Mouse (Mus musculus): ENCODE results near the gene Rab44. TPM values are rescaled to one million over a fixed set of nuclear protein-coding genes. Genes with fewer than 3 reads are reported as not detected.

Gene Rab44
- polyA plus RNA-seq, 1 experiment from 2014 or later, result not detected

DNA sequence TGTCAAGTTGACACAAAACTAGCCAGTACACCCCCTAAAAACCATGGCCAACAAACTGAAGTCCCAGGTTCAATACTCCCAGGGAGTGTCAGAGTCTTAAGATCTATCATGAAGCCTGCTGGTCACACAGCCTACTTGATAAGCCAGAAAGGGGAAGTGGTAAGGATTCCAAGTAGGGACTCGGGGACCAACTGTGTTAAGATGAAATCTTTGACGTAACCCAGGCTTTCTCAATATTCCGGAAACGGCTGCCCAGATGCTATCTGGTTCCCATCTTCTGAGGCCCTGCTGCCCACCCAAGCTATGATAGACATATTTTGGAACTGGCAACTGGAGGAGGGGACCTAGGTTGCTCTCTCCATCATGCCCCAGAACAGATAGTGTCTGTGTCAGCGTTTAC is 2.6 kb upstream of the Rab44 start:
- ATAC-seq, result no peak
- 87% methylated on average over 5 of the region's 5 CpGs for WGBS
- H3K36me3 ChIP-seq, result no peaks in the 10 kb centered on the region
- H3K4me2 ChIP-seq (replicated peaks), result no peak overlapping the region
- no peaks in the 10 kb centered on the region for H3K27me3 ChIP-seq
- no peak overlapping the region for H3K27ac ChIP-seq
- H3K9me3 ChIP-seq, result no peaks in the 10 kb centered on the region
- H3K9ac ChIP-seq (replicated peaks), result no peak overlapping the region
- no peak overlapping the region for H3K4me3 ChIP-seq (replicated peaks)
- H3K4me1 ChIP-seq (replicated peaks), result no peaks in the 10 kb centered on the region

GRCm38 (mm10) chr17:29116023-29116422 is 2.1 kb downstream of the Rab44 start:
- WGBS, result 79% methylated on average over 12 of the region's 12 CpGs
- H3K9ac ChIP-seq (replicated peaks), result no peak overlapping the region
- no peaks in the 10 kb centered on the region for H3K36me3 ChIP-seq
- H3K27me3 ChIP-seq, result no peaks in the 10 kb centered on the region
- H3K4me1 ChIP-seq (replicated peaks), result no peaks in the 10 kb centered on the region
- H3K4me3 ChIP-seq (replicated peaks), result no peak overlapping the region
- H3K27ac ChIP-seq, result no peak overlapping the region
- no peak for ATAC-seq
- no peaks in the 10 kb centered on the region for H3K9me3 ChIP-seq
- H3K4me2 ChIP-seq (replicated peaks), result no peak overlapping the region

GRCm38 (mm10) chr17:29117006-29117648 is 3.2 kb downstream of the Rab44 start:
- Histone ChIP-seq H3K4me2 (replicated peaks) (no peak overlapping the region), H3K4me3 (replicated peaks) (no peak overlapping the region), H3K27me3 (no peaks in the 10 kb centered on the region), H3K36me3 (no peaks in the 10 kb centered on the region), H3K9me3 (no peaks in the 10 kb centered on the region), H3K9ac (replicated peaks) (no peak overlapping the region), H3K4me1 (replicated peaks) (no peaks in the 10 kb centered on the region), H3K27ac (no peak overlapping the region)
- ATAC-seq, result no peak
- 83% methylated on average over 8 of the region's 8 CpGs for WGBS

- H3K9me3 ChIP-seq, result no peaks in the 10 kb centered on the region
- H3K9ac ChIP-seq (replicated peaks), result no peak overlapping the region
- no peak for ATAC-seq
- no peaks in the 10 kb centered on the region for H3K36me3 ChIP-seq
- 74% methylated on average over 5 of the region's 5 CpGs for WGBS
- no peaks in the 10 kb centered on the region for H3K4me1 ChIP-seq (replicated peaks)
- no peaks in the 10 kb centered on the region for H3K27me3 ChIP-seq
- no peak overlapping the region for H3K27ac ChIP-seq
- H3K4me2 ChIP-seq (replicated peaks), result no peak overlapping the region
- H3K4me3 ChIP-seq (replicated peaks), result no peak overlapping the region
Observed at GRCm38 (mm10) chr17:29118057-29118456, 4.1 kb downstream of the Rab44 start.

GRCm38 (mm10) chr17:29120666-29121065 is 6.7 kb downstream of the Rab44 start:
- 49% methylated on average over 12 of the region's 12 CpGs for WGBS
- H3K36me3 ChIP-seq, result no peaks in the 10 kb centered on the region
- H3K9me3 ChIP-seq, result no peaks in the 10 kb centered on the region
- no peak for ATAC-seq
- no peak overlapping the region for H3K9ac ChIP-seq (replicated peaks)
- H3K4me2 ChIP-seq (replicated peaks), result no peak overlapping the region
- H3K4me3 ChIP-seq (replicated peaks), result no peak overlapping the region
- H3K4me1 ChIP-seq (replicated peaks), result no peaks in the 10 kb centered on the region
- H3K27ac ChIP-seq, result no peak overlapping the region
- no peaks in the 10 kb centered on the region for H3K27me3 ChIP-seq

- H3K27me3 ChIP-seq, result no peaks in the 10 kb centered on the region
- H3K36me3 ChIP-seq, result no peaks in the 10 kb centered on the region
- WGBS, result 85% methylated on average over 6 of the region's 6 CpGs
- H3K27ac ChIP-seq, result no peak overlapping the region
- H3K4me2 ChIP-seq (replicated peaks), result no peak overlapping the region
- no peak overlapping the region for H3K4me3 ChIP-seq (replicated peaks)
- no peak for ATAC-seq
- H3K9ac ChIP-seq (replicated peaks), result no peak overlapping the region
- H3K4me1 ChIP-seq (replicated peaks), result no peaks in the 10 kb centered on the region
- no peaks in the 10 kb centered on the region for H3K9me3 ChIP-seq
Observed at GRCm38 (mm10) chr17:29122817-29123216, 8.9 kb downstream of the Rab44 start.

DNA sequence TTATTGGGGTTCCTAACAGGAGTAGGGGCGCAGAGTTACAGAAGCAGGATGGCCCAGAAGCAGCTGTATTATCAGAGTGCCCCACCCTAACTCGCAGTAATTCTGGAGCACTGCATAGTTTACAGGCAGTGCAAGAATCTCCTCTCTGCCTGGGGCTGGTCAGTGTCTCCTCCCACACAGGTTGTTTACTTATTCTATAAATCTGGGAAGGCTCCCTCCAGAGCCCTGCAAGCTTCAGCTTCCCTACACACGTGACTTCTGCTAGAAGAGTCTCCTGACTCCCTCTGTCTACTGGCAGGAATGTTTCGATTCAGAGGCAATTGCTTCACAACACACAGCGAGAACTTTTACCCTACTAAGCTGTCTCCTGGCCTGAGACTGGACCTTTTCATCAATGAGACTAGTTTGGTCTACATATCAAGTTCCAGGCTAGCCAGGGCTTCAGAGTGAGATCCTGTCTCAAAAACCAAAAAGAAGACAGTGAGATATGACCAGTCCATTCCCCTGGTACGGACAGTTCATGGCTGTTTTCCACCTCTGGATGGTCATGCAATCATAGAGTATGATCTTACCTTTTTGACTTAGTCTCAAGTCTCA is 9.7 kb downstream of the Rab44 start:
- no peaks in the 10 kb centered on the region for H3K4me1 ChIP-seq (replicated peaks)
- no peak overlapping the region for H3K4me2 ChIP-seq (replicated peaks)
- H3K9me3 ChIP-seq, result no peaks in the 10 kb centered on the region
- no peaks in the 10 kb centered on the region for H3K27me3 ChIP-seq
- no peak overlapping the region for H3K4me3 ChIP-seq (replicated peaks)
- H3K9ac ChIP-seq (replicated peaks), result no peak overlapping the region
- WGBS, result 78% methylated on average over 6 of the region's 6 CpGs
- no peak for ATAC-seq
- no peaks in the 10 kb centered on the region for H3K36me3 ChIP-seq
- H3K27ac ChIP-seq, result no peak overlapping the region

DNA sequence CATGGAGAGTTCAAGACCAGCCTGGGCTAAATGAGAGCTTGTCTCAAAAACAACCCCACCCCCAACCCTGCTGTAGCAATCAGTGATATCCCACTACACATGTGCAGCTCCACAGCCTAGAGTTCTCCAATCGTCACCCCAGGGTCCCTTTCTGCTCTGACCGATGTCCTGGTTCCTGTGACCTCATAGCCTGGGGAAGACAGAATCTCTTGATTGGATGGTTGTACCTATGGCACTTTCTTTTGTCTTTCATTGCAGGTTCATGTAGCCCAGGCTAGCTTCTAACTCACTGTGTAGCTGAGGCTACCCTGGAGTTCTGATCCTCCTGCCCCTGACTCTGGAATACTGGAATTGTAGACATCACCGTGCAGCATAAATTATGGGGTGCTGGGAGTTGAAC is 12.6 kb downstream of the Rab44 start:
- H3K27me3 ChIP-seq, result no peaks in the 10 kb centered on the region
- H3K4me1 ChIP-seq (replicated peaks), result 0 out of 2 replicates have a peak, but pooled peaks cover 2% of the 10 kb centered on the region
- no peak for ATAC-seq
- H3K9ac ChIP-seq (replicated peaks), result no peak overlapping the region
- H3K27ac ChIP-seq, result no peak overlapping the region
- no peak overlapping the region for H3K4me3 ChIP-seq (replicated peaks)
- no peaks in the 10 kb centered on the region for H3K9me3 ChIP-seq
- no peak overlapping the region for H3K4me2 ChIP-seq (replicated peaks)
- H3K36me3 ChIP-seq, result no peaks in the 10 kb centered on the region
- 91% methylated on average over 3 of the region's 3 CpGs for WGBS

- H3K9me3 ChIP-seq, result no peaks in the 10 kb centered on the region
- no peak overlapping the region for H3K4me2 ChIP-seq (replicated peaks)
- no peak overlapping the region for H3K9ac ChIP-seq (replicated peaks)
- no peak for ATAC-seq
- H3K27me3 ChIP-seq, result no peaks in the 10 kb centered on the region
- H3K36me3 ChIP-seq, result no peaks in the 10 kb centered on the region
- H3K27ac ChIP-seq, result no peak overlapping the region
- no peak overlapping the region for H3K4me3 ChIP-seq (replicated peaks)
- WGBS, result 52% methylated on average over 5 of the region's 5 CpGs
- 0 out of 2 replicates have a peak, but pooled peaks cover 2% of the 10 kb centered on the region for H3K4me1 ChIP-seq (replicated peaks)
Observed at GRCm38 (mm10) chr17:29129341-29129740, 15.4 kb downstream of the Rab44 start.

DNA sequence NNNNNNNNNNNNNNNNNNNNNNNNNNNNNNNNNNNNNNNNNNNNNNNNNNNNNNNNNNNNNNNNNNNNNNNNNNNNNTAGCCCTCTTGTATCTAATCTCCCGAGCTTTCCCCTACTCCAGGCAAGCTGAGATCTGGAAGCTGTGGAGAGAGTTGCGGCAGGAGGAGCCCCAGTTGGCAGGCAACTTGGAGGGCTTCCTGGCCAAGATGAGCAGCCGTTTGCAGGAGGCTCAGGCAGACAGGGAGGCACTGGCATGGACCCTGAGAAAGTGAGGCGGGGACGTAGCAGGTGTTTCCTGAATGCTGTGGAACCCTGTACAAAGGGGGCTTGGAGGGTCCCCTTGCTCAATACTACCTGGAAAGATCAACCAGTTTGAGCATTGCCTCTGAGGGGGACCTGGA is 21.1 kb downstream of the Rab44 start:
- no peak overlapping the region for H3K4me2 ChIP-seq (replicated peaks)
- no peaks in the 10 kb centered on the region for H3K27me3 ChIP-seq
- H3K36me3 ChIP-seq, result no peaks in the 10 kb centered on the region
- no peaks in the 10 kb centered on the region for H3K9me3 ChIP-seq
- no peak overlapping the region for H3K27ac ChIP-seq
- ATAC-seq, result no peak
- H3K9ac ChIP-seq (replicated peaks), result no peak overlapping the region
- H3K4me3 ChIP-seq (replicated peaks), result no peak overlapping the region
- 70% methylated on average over 5 of the region's 5 CpGs for WGBS
- 0 out of 2 replicates have a peak, but pooled peaks cover 2% of the 10 kb centered on the region for H3K4me1 ChIP-seq (replicated peaks)

DNA sequence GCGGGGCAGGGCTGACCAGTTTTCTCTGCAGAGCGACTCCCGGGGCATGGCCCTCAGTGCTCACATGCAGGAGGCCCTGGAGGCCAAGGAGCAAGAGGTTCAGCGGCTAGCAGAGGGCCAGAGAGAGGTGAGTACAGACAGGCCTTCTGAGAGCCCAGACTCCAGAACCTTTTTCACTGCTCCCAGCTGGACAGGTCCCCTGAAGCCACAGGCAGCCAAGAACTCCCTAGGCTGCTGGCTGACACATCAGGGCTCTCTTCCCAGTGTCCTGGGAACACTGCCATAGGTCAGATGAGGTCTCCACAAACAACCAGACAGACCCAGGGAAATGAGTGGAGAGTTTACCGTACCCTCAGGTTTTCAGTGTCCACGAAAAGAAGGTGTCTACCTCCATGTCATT is 22.3 kb downstream of the Rab44 start:
- WGBS, result 70% methylated on average over 6 of the region's 6 CpGs

GRCm38 (mm10) chr17:29137906-29138305 is 24.0 kb downstream of the Rab44 start:
- Histone ChIP-seq H3K27me3 (no peaks in the 10 kb centered on the region), H3K9me3 (no peaks in the 10 kb centered on the region), H3K27ac (no peak overlapping the region), H3K4me2 (replicated peaks) (no peak overlapping the region), H3K4me3 (replicated peaks) (no peak overlapping the region), H3K4me1 (replicated peaks) (no peaks in the 10 kb centered on the region), H3K36me3 (no peaks in the 10 kb centered on the region), H3K9ac (replicated peaks) (no peak overlapping the region)
- 79% methylated on average over 7 of the region's 7 CpGs for WGBS
- no peak for ATAC-seq

More for the DNA sequence above, 22.3 kb downstream of the Rab44 start:
- no peak overlapping the region for H3K9ac ChIP-seq (replicated peaks)
- H3K4me1 ChIP-seq (replicated peaks), result 0 out of 2 replicates have a peak, but pooled peaks cover 2% of the 10 kb centered on the region
- no peaks in the 10 kb centered on the region for H3K27me3 ChIP-seq
- no peak overlapping the region for H3K27ac ChIP-seq
- no peak overlapping the region for H3K4me3 ChIP-seq (replicated peaks)
- no peaks in the 10 kb centered on the region for H3K36me3 ChIP-seq
- ATAC-seq, result no peak
- no peak overlapping the region for H3K4me2 ChIP-seq (replicated peaks)
- no peaks in the 10 kb centered on the region for H3K9me3 ChIP-seq

DNA sequence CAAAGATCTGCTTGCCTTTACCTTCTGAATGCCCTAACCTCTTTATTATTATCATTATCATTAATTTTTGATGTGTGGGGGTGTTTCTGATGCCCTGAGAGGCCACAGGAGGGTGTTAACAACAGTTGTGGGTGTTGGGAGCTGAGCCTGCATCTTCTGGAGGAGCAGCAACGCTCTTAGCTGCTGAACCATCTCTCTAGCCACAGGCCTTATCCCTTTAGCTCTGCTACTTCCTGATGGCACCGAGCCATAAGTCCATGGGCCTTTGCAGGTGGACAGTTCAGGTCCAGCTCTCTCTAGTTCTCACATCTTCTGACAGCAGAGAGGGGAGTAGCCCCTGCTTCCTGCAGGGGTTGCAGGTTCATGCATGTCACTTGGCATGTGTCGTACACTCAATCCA is 27.6 kb downstream of the Rab44 start:
- Histone ChIP-seq H3K36me3 (no peaks in the 10 kb centered on the region), H3K9ac (replicated peaks) (no peak overlapping the region), H3K4me3 (replicated peaks) (no peak overlapping the region), H3K27me3 (no peaks in the 10 kb centered on the region), H3K4me2 (replicated peaks) (no peak overlapping the region), H3K9me3 (no peaks in the 10 kb centered on the region), H3K27ac (no peak overlapping the region), H3K4me1 (replicated peaks) (no peaks in the 10 kb centered on the region)
- ATAC-seq, result no peak
- 86% methylated on average over 3 of the region's 3 CpGs for WGBS

Data from midbrain, embryonic 13.5 days (tissue).